Mouse (Mus musculus) liver, adult (tissue): ENCODE data around the gene Abca4.

Experiments
- GATA4 ChIP-seq: IDR thresholded peaks from 2 replicates; pipeline ENCODE4 v1.6.1; 2014; ENCODE audit warnings: mild to moderate bottlenecking, low read length; ENCODE audit not compliant: insufficient replicate concordance

Gene Abca4

DNA sequence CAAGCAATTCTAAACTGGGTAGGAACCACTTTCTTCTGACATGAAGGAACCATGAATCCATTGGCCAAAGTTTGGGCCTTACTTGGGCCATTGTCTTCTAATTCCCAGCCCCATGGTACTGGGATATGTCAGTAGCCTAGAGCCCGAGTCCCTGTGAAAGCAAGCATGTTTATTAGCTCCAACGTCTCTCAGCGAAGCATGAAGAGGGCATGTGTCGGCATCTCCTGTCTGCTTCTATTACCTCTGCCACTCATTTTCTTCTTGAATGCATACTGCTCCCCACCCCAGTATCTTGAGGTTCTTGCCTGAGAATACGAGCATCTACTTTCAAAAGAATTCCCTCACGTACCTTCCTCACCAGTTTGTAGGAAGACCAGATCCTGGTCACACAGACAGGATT, 161.5 kb downstream of the Abca4 start:
- no peak for TF ChIP-seq GATA4

- no peak for TF ChIP-seq GATA4
Measured at GRCm38 (mm10) chr3:122206279-122207070, 162.2 kb downstream of the Abca4 start.

DNA sequence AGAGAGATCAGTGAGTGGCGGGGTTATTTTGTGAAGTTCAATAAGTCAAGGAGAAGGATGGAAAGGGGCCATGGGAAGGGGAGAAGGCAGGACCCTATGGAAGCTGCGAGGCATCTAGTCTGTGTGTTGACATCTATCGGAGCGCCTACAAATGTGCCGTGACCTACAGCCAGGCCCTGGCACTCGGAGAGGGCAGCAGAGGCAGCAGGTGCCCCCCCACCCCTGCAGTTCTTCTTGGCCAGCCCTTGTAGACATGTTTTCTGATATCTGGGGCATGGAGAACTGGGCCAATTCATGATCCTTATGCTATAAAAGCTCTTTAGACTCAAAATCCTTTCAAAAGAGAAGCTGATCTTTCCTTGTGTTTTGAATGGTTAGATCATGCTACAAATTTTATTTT, 163.5 kb downstream of the Abca4 start:
- no peak for TF ChIP-seq GATA4

GRCm38 (mm10) chr3:122208296-122209225, 164.3 kb downstream of the Abca4 start:
- TF ChIP-seq GATA4 = peak; percentile 70; the same call in 1 of the 2 replicates

DNA sequence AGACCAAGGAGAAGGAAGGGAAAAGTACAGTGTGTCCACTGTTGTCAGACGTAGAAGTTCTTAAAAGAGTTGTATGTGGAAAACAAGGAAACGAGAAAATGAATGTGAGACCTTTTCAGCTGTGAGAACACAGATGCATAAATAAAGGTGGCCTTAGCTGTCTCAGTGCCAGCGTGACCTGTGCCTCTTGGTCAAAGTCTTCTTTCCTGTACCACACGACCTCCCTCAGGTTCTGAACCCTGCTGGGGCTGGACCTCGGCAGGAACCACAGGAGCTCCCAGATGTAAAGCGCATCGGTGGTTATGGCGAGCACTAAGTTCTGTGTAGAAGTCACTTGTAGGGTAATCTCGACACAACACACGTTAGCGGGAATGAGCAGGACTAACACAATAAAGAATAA, 165.3 kb downstream of the Abca4 start:
- no peak for TF ChIP-seq GATA4

- no peak for TF ChIP-seq GATA4
Measured at GRCm38 (mm10) chr3:122210434-122210833, 166.2 kb downstream of the Abca4 start.

DNA sequence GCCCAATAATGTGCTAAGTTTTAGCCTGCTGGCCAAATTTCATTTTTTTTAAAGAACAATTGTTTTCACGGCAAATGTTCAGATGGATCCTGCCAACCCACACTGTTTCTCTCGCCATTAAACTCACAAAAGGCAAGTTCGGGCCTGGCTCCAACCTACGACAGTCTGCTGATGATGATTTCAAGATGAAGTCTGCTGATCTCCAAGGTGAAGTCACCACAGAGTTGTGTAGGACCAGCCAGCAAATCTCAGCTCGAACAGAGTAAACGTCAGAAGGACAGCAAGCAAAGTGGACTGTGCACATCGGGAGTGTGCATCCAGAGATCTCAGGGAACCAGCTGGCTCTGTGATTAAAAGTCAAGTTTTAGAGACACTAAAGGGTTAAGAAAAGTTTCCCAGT, 166.6 kb downstream of the Abca4 start:
- no peak for TF ChIP-seq GATA4

GRCm38 (mm10) chr3:122211446-122212125, 167.3 kb downstream of the Abca4 start:
- no peak for TF ChIP-seq GATA4

GRCm38 (mm10) chr3:122221240-122222036, 177.2 kb downstream of the Abca4 start:
- no peak for TF ChIP-seq GATA4
